Mouse (Mus musculus) spleen, adult 2 months (tissue): ENCODE measurements around the gene Psap. TPM values are rescaled to one million over a fixed set of nuclear protein-coding genes. Genes with fewer than 3 reads are reported as not detected.

Source experiments
- DNase-seq, 2 experiments: peaks; one replicate each; pipeline versions ENCODE4 v3.0.0 to v3.0.0-alpha.2; 2012 to 2021; ENCODE audit warnings: low spot score in 2 of 2, low read depth in 1 of 2
- H3K27ac ChIP-seq: fragments of 200-500 bp; 2 replicates; pipeline ENCODE4 v1.5.1; 2012; ENCODE audit warnings: low read length, inconsistent platforms; ENCODE audit not compliant: insufficient read depth
- H3K27me3 ChIP-seq: fragments of 200-500 bp; 2 replicates; pipeline ENCODE4 v1.6.1; 2012; ENCODE audit warnings: mild to moderate bottlenecking, moderate library complexity, low read length, inconsistent platforms; ENCODE audit not compliant: control insufficient read depth, insufficient read depth
- H3K36me3 ChIP-seq: fragments of 200-500 bp; 2 replicates; pipeline ENCODE4 v1.6.1; 2012; ENCODE audit warnings: mild to moderate bottlenecking, low read length, inconsistent platforms; ENCODE audit not compliant: control insufficient read depth, insufficient read depth
- H3K4me1 ChIP-seq: fragments of 200-500 bp; 2 replicates; pipeline ENCODE4 v1.6.1; 2011; ENCODE audit warnings: inconsistent platforms; ENCODE audit not compliant: control insufficient read depth, insufficient read depth, insufficient read length
- H3K4me3 ChIP-seq: fragments of 200-500 bp; 2 replicates; pipeline ENCODE4 v1.5.1; 2011; ENCODE audit warnings: mild to moderate bottlenecking, inconsistent platforms; ENCODE audit not compliant: insufficient read depth, insufficient read length; ENCODE audit errors: extremely low read depth
- CTCF ChIP-seq: fragments of 200-500 bp; IDR thresholded peaks from 2 replicates; pipeline ENCODE4 v1.5.1; 2011; ENCODE audit warnings: mild to moderate bottlenecking, inconsistent platforms; ENCODE audit not compliant: insufficient read depth, insufficient read length, insufficient replicate concordance; ENCODE audit errors: extremely low read depth
- POLR2A ChIP-seq: fragments of 200-500 bp; IDR thresholded peaks from 2 replicates; pipeline ENCODE4 v1.6.1; 2011; ENCODE audit warnings: low read depth, low read length, inconsistent platforms
- WGBS: fragments of 180-500 bp; shearing (Covaris S2); methylation state at CpG from one replicate; pipeline ENCODE4 v1.1.7; 2018; 5-methylcytosine and 5-hydroxymethylcytosine counted together
- polyA plus RNA-seq: library from polyadenylated mRNA; depleted of rRNA; stranded (reverse); fragments of >200 nt; gene quantifications from 2 replicates; pipeline ENCODE4 v1.2.3, GENCODE M21; 2012

Psap gene
- polyA plus RNA-seq, 1 experiment, result 1,338 TPM

DNA sequence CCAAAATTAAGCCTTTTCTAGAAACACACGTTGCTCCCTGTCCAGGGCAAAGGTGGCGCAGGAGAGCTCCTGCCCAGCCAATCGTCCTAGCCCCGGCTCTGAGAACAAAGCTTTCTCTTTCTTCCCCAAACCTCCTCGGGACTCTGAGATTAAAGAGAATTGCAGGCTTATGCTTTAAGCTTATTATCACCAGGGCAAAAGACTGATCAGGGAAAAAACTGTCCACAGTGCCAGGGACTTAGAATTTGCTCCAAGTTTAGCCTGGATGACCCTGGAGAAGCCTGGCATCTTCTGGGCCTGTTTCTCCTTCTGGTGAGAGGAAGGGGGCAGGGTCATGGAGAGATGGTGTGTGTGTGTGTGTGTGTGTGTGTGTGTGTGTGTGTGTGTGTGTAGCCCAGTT, 15.9 kb upstream of the Psap start:
- 39% methylated on average over 5 of the region's 5 CpGs for WGBS
- no peak for DNase-seq
- Histone ChIP-seq H3K4me3 (no peak overlapping the region), H3K27ac (peak overlapping the region; percentile 78), H3K4me1 (peaks cover 35% of the 10 kb centered on the region; the same call in 1 of the 2 replicates), H3K36me3 (no peaks in the 10 kb centered on the region), H3K27me3 (no peaks in the 10 kb centered on the region)
- TF ChIP-seq POLR2A, result no peak
- no peak for TF ChIP-seq CTCF

GRCm38 (mm10) chr10:60262386-60262785, 15.0 kb upstream of the Psap start:
- Histone ChIP-seq H3K27ac (peak overlapping the region; percentile 30), H3K27me3 (no peaks in the 10 kb centered on the region)
- peak in 1 of 2 experiments; percentile 79 for DNase-seq

GRCm38 (mm10) chr10:60263351-60263750, 14.1 kb upstream of the Psap start:
- 29% methylated on average over 7 of the region's 7 CpGs for WGBS

More at GRCm38 (mm10) chr10:60262386-60262785, 15.0 kb upstream of the Psap start:
- peaks cover 35% of the 10 kb centered on the region; the same call in 1 of the 2 replicates for H3K4me1 ChIP-seq
- TF ChIP-seq CTCF (no peak), POLR2A (no peak)
- no peaks in the 10 kb centered on the region for H3K36me3 ChIP-seq
- no peak overlapping the region for H3K4me3 ChIP-seq
- 10% methylated on average over 3 of the region's 3 CpGs for WGBS

GRCm38 (mm10) chr10:60265252-60265651, 12.2 kb upstream of the Psap start:
- DNase-seq, result no peak
- TF ChIP-seq POLR2A (no peak), CTCF (no peak)
- H3K4me1 ChIP-seq, result peaks cover 26% of the 10 kb centered on the region; the same call in 1 of the 2 replicates
- no peak overlapping the region for H3K4me3 ChIP-seq
- no peak overlapping the region for H3K27ac ChIP-seq
- no peaks in the 10 kb centered on the region for H3K27me3 ChIP-seq
- no peaks in the 10 kb centered on the region for H3K36me3 ChIP-seq
- WGBS, result 87% methylated on average over 10 of the region's 10 CpGs

More at GRCm38 (mm10) chr10:60263351-60263750, 14.1 kb upstream of the Psap start:
- no peak for TF ChIP-seq CTCF
- TF ChIP-seq POLR2A, result no peak
- Histone ChIP-seq H3K27me3 (no peaks in the 10 kb centered on the region), H3K4me3 (no peak overlapping the region), H3K36me3 (no peaks in the 10 kb centered on the region), H3K27ac (peak overlapping the region; percentile 30; the same call in 1 of the 2 replicates), H3K4me1 (peaks cover 35% of the 10 kb centered on the region; the same call in 1 of the 2 replicates)
- no peak for DNase-seq

DNA sequence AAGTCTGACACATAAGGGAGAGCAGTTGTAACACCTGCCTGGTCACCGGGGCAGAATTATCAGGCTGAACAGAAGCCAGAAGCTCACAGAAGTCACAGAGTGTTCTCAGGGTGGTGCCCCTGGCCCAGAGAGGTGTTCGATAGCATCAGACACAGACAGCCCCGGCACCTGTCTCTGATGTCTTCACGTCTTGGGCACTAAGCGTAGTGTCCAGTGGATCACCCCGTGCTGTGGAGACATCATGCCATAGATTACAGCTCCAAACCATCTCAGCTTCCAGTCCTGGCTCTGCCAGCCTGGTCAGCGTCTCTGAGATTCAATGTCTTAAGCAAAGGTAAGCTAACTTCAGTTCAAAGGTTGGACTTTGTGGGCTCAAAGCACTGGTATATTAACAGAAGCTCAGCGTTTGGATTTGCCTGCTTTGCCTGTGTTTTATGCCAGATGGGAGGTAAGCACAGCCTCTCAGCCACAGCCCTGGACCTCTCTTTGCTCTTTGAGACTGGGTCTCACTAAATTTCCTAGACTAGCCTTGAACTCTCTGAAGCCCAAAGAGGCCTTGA, 10.5 kb upstream of the Psap start:
- Histone ChIP-seq H3K4me3 (no peak overlapping the region), H3K27me3 (no peaks in the 10 kb centered on the region), H3K36me3 (no peaks in the 10 kb centered on the region), H3K27ac (no peak overlapping the region), H3K4me1 (peaks cover 16% of the 10 kb centered on the region; the same call in 1 of the 2 replicates)
- no peak for TF ChIP-seq POLR2A
- DNase-seq, result no peak
- 90% methylated on average over 8 of the region's 8 CpGs for WGBS

GRCm38 (mm10) chr10:60268738-60269137, 8.7 kb upstream of the Psap start:
- H3K4me3 ChIP-seq, result no peak overlapping the region
- DNase-seq, result no peak
- H3K27ac ChIP-seq, result no peak overlapping the region
- 72% methylated on average over 11 of the region's 11 CpGs for WGBS
- no peaks in the 10 kb centered on the region for H3K27me3 ChIP-seq
- TF ChIP-seq POLR2A, result no peak
- no peak for TF ChIP-seq CTCF
- peaks cover 4% of the 10 kb centered on the region; the same call in 1 of the 2 replicates for H3K4me1 ChIP-seq
- no peaks in the 10 kb centered on the region for H3K36me3 ChIP-seq
